Mouse (Mus musculus) kidney, postnatal 10 days (tissue): Measurements from ENCODE around the gene Trpd52l3.
A peak's percentile ranks its signal among the peaks of the same experiment; 100 is the strongest.
"Not testable (repeated sequence)": the region's sequence is repeated elsewhere in the genome, so short reads cannot be mapped to it uniquely, and the experiment has no call there.

Source experiments
- DNase-seq: peaks from one replicate; pipeline ENCODE4 v3.0.0; 2021; ENCODE audit warnings: mixed read lengths

The Trpd52l3 gene

GRCm38 (mm10) chr19:30003621-30004020 is at the start of gene Trpd52l3:
TSS of gene Trpd52l3 (plus strand) at chr19:30003790.
- DNase-seq, result no peak

- no peak for DNase-seq
Observed at GRCm38 (mm10) chr19:29953833-29954232, 49.8 kb upstream of the Trpd52l3 start.

- DNase-seq, result no peak
Observed at GRCm38 (mm10) chr19:29955454-29955853, 48.1 kb upstream of the Trpd52l3 start.

GRCm38 (mm10) chr19:29960906-29961305 is 42.7 kb upstream of the Trpd52l3 start:
- no peak for DNase-seq

GRCm38 (mm10) chr19:29961842-29962241 is 41.7 kb upstream of the Trpd52l3 start:
- DNase-seq, result no peak

GRCm38 (mm10) chr19:29963598-29964092 is 39.9 kb upstream of the Trpd52l3 start:
- no peak for DNase-seq

GRCm38 (mm10) chr19:29967960-29968359 is 35.6 kb upstream of the Trpd52l3 start:
- DNase-seq, result no peak

GRCm38 (mm10) chr19:29973396-29973795 is 30.2 kb upstream of the Trpd52l3 start:
- DNase-seq, result no peak

GRCm38 (mm10) chr19:29978847-29979246 is 24.7 kb upstream of the Trpd52l3 start:
- peak; percentile 40 for DNase-seq

- no peak for DNase-seq
Observed at GRCm38 (mm10) chr19:29979452-29980089, 24.0 kb upstream of the Trpd52l3 start.

GRCm38 (mm10) chr19:29984208-29985005 is 19.2 kb upstream of the Trpd52l3 start:
- DNase-seq, result peak; percentile 87

GRCm38 (mm10) chr19:29986464-29987091 is 17.0 kb upstream of the Trpd52l3 start:
- DNase-seq, result no peak

GRCm38 (mm10) chr19:30000406-30001365 is 2.9 kb upstream of the Trpd52l3 start:
- no peak for DNase-seq

- no peak for DNase-seq
Observed at GRCm38 (mm10) chr19:30001550-30001949, 2.0 kb upstream of the Trpd52l3 start.

GRCm38 (mm10) chr19:30006371-30006770 is 2.8 kb downstream of the Trpd52l3 start:
- no peak for DNase-seq

GRCm38 (mm10) chr19:30010520-30011296 is 7.1 kb downstream of the Trpd52l3 start:
- no peak for DNase-seq

GRCm38 (mm10) chr19:30014331-30014730 is 10.7 kb downstream of the Trpd52l3 start:
- no peak for DNase-seq

GRCm38 (mm10) chr19:30016156-30016555 is 12.6 kb downstream of the Trpd52l3 start:
- DNase-seq, result no peak

- DNase-seq, result not testable (repeated sequence)
Observed at GRCm38 (mm10) chr19:30023419-30023818, 19.8 kb downstream of the Trpd52l3 start.

- DNase-seq, result no peak
Observed at GRCm38 (mm10) chr19:30029002-30029710, 25.6 kb downstream of the Trpd52l3 start.
